Mouse (Mus musculus) right cerebral cortex, postnatal 10 days (tissue): Measurements from ENCODE around the gene Csnk2a1.

ENCODE experiments used
- DNase-seq, 2 experiments: peaks; one replicate each; pipeline ENCODE4 v3.0.0; 2021; ENCODE audit warnings: low spot score in 2 of 2

The Csnk2a1 gene

GRCm38 (mm10) chr2:152324842-152325241 is 98.2 kb downstream of the Csnk2a1 start:
- no peak for DNase-seq

- DNase-seq = no peak
Observed at GRCm38 (mm10) chr2:152326157-152326556, 99.5 kb downstream of the Csnk2a1 start.

GRCm38 (mm10) chr2:152326654-152327053 is 100.0 kb downstream of the Csnk2a1 start:
- no peak for DNase-seq

- no peak for DNase-seq
Observed at GRCm38 (mm10) chr2:152327980-152328379, 101.3 kb downstream of the Csnk2a1 start.

GRCm38 (mm10) chr2:152330858-152331423 is 104.3 kb downstream of the Csnk2a1 start:
- no peak for DNase-seq
